Mouse (Mus musculus) heart, embryonic 12.5 days (tissue): ENCODE data around the gene Hyal3. TPM values are rescaled to one million over a fixed set of nuclear protein-coding genes. Genes with fewer than 3 reads are reported as not detected.

Source experiments
- ATAC-seq: fragments of 200-750 bp; cut with Nextera tagmentation; 2 replicates; pipeline ENCODE4 v1.8.0; 2017; ENCODE audit warnings: moderate TSS enrichment, moderate library complexity; ENCODE audit not compliant: insufficient number of reproducible peaks, low FRiP score
- H3K27ac ChIP-seq: fragments of 300-500 bp; sonication (generic); 2 replicates; pipeline ENCODE4 v1.5.1; 2016; ENCODE audit warnings: mild to moderate bottlenecking, moderate library complexity; ENCODE audit not compliant: poor library complexity, severe bottlenecking
- H3K27me3 ChIP-seq: fragments of 300-500 bp; sonication (generic); replicated peaks from 2 replicates; pipeline ENCODE4 v1.6.1; 2016; ENCODE audit warnings: mild to moderate bottlenecking, moderate library complexity
- H3K36me3 ChIP-seq: fragments of 300-500 bp; sonication (generic); 2 replicates; pipeline ENCODE4 v1.6.1; 2016; ENCODE audit warnings: mild to moderate bottlenecking, moderate library complexity
- H3K4me1 ChIP-seq: fragments of 300-500 bp; sonication (generic); replicated peaks from 2 replicates; pipeline ENCODE4 v1.6.1; 2016; ENCODE audit warnings: mild to moderate bottlenecking
- H3K4me2 ChIP-seq: fragments of 300-500 bp; sonication (generic); 2 replicates; pipeline ENCODE4 v1.6.1; 2016; ENCODE audit warnings: mild to moderate bottlenecking, moderate library complexity
- H3K4me3 ChIP-seq: fragments of 300-500 bp; sonication (generic); 2 replicates; pipeline ENCODE4 v1.5.1; 2016; ENCODE audit warnings: mild to moderate bottlenecking
- H3K9ac ChIP-seq: fragments of 300-500 bp; sonication (generic); 2 replicates; pipeline ENCODE4 v1.6.1; 2016; ENCODE audit warnings: mild to moderate bottlenecking, moderate library complexity
- H3K9me3 ChIP-seq: fragments of 300-500 bp; sonication (generic); replicated peaks from 2 replicates; pipeline ENCODE4 v1.6.1; 2016; ENCODE audit warnings: mild to moderate bottlenecking, moderate library complexity
- WGBS: fragments of 180-500 bp; shearing (Covaris S2); methylation state at CpG from one replicate; pipeline ENCODE4 v1.1.7; 2016; 5-methylcytosine and 5-hydroxymethylcytosine counted together
- polyA plus RNA-seq: library from polyadenylated mRNA; unstranded; fragments of >200 nt; fragmentation: Nextera tagmentation; extraction: Ambion mirVana; gene quantifications from 2 replicates; pipeline ENCODE4 v1.2.1, GENCODE M21; 2016

The Hyal3 gene
- polyA plus RNA-seq, 1 experiment from 2014 or later: 0.64 TPM

DNA sequence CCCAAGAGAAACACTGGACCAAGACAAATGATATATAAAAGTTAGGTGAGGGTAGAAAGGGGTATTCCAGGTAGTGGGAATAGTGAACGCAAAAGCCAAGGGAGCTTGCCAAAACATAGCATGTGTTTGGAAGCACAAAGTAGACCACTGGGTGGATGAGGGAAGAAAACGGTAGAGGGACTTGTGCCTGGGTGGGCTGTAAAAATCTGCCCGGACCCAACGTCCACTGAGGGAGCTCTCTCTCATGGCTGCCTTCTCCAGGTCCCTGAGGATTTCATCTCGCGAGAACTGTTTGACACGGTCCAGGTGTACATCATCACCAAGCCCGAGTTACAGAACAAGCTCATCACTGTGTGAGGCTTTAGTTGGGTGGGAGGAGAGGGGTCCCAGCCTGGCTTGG lies 37.9 kb upstream of the Hyal3 start:
- Histone ChIP-seq H3K4me3 (peak overlapping the region; percentile 74), H3K9me3 (no peaks in the 10 kb centered on the region), H3K4me1 (peaks cover 29% of the 10 kb centered on the region), H3K9ac (peak overlapping the region; percentile 86), H3K36me3 (peaks cover 45% of the 10 kb centered on the region), H3K27me3 (0 out of 2 replicates have a peak, but pooled peaks cover under 1% of the 10 kb centered on the region), H3K4me2 (peak overlapping the region; percentile 93), H3K27ac (no peak overlapping the region)
- no peak for ATAC-seq
- WGBS: 44% methylated on average over 8 of the region's 8 CpGs

DNA sequence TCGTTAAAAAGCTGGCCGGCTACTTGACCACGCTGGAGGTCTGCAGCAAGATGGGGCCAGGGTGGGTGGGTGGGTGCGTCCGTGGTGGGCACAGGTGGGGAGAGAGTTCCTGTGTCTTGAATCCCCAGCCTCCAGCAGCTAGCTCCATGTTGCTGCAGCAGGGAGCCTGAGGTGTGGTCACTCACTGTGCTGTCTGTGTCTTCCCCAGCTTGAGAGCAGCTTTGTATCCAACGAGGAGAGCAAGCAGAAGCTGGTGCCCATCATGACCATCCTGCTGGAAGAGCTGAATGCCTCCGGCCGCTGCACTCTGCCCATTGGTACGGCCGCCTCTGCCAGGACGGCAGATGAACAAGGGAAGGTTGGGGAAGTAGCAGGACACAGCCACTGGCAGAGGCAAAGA lies 37.3 kb upstream of the Hyal3 start:
- Histone ChIP-seq H3K36me3 (peaks cover 39% of the 10 kb centered on the region), H3K4me3 (peak overlapping the region; percentile 74; the same call in 1 of the 2 replicates), H3K9ac (no peak overlapping the region), H3K4me2 (peak overlapping the region; percentile 93), H3K27ac (no peak overlapping the region), H3K4me1 (peaks cover 29% of the 10 kb centered on the region), H3K9me3 (no peaks in the 10 kb centered on the region), H3K27me3 (peaks cover 6% of the 10 kb centered on the region)
- no peak for ATAC-seq
- WGBS: 84% methylated on average over 11 of the region's 11 CpGs

DNA sequence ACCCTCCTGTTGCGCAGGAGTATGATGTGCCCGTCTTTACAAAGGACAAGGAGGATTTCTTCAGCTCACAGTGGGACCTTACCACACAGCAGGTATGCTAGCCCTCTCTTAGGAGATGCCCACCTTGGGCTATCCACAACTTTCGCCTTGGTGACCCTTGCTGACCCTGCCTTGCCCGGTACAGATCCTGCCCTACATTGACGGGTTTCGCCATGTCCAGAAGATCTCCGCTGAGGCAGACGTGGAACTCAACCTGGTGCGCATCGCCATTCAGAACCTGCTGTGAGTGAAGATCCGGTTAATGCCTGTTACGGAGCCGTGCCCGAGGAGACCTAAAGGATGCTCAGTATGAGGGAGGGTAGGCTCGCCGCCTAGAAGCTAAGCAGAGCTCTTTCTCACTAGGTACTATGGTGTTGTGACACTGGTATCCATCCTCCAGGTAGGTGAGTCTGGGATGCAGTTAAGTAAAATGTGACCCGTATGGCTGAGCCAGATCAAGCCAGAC lies 36.4 kb upstream of the Hyal3 start:
- 94% methylated on average over 17 of the region's 17 CpGs for WGBS

DNA sequence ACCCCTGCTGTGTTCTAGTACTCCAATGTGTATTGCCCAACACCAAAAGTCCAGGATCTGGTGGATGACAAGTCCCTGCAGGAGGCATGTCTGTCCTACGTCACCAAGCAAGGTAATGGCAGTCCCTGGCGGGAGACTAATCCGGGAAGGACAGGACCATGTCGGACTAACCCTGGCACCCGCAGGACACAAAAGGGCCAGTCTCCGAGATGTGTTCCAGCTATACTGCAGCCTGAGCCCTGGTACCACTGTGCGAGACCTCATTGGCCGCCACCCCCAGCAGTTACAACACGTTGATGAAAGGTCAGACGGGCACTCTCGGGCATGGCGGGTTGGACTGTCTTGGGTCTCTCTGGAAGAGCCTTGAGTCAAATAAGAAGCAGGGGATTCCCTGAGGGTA lies 35.9 kb upstream of the Hyal3 start:
- Histone ChIP-seq H3K9me3 (no peaks in the 10 kb centered on the region), H3K36me3 (peaks cover 25% of the 10 kb centered on the region), H3K9ac (no peak overlapping the region), H3K27ac (no peak overlapping the region), H3K4me2 (no peak overlapping the region), H3K4me3 (no peak overlapping the region), H3K4me1 (peaks cover 29% of the 10 kb centered on the region), H3K27me3 (peaks cover 20% of the 10 kb centered on the region)
- no peak for ATAC-seq
- WGBS: 90% methylated on average over 12 of the region's 12 CpGs

More for the DNA sequence above, 36.4 kb upstream of the Hyal3 start:
- peaks cover 30% of the 10 kb centered on the region for H3K36me3 ChIP-seq
- no peak overlapping the region for H3K9ac ChIP-seq
- H3K4me1 ChIP-seq: peaks cover 29% of the 10 kb centered on the region
- H3K27ac ChIP-seq: no peak overlapping the region
- no peak overlapping the region for H3K4me2 ChIP-seq
- peaks cover 16% of the 10 kb centered on the region for H3K27me3 ChIP-seq
- H3K9me3 ChIP-seq: no peaks in the 10 kb centered on the region
- ATAC-seq: no peak
- H3K4me3 ChIP-seq: no peak overlapping the region

DNA sequence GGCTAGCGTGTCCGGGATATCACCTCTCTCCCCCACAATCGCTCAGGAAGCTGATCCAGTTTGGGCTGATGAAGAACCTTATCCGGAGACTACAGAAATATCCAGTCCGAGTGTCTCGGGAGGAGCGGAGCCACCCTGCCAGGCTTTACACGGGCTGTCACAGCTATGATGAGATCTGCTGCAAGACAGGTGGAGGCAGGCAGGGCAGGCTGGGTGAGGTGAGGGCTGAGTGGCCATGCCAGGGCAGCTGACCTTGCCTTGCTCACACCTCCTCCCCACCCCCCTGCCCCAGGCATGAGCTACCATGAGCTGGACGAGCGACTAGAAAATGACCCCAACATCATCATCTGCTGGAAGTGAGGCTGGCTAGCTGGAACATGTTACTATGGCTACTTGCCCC lies 35.4 kb upstream of the Hyal3 start:
- peaks cover 29% of the 10 kb centered on the region for H3K4me1 ChIP-seq
- H3K27me3 ChIP-seq: peaks cover 25% of the 10 kb centered on the region
- ATAC-seq: no peak
- peaks cover 21% of the 10 kb centered on the region for H3K36me3 ChIP-seq
- H3K9ac ChIP-seq: no peak overlapping the region
- H3K4me2 ChIP-seq: no peak overlapping the region
- no peaks in the 10 kb centered on the region for H3K9me3 ChIP-seq
- 86% methylated on average over 10 of the region's 10 CpGs for WGBS
- H3K4me3 ChIP-seq: no peak overlapping the region
- no peak overlapping the region for H3K27ac ChIP-seq

DNA sequence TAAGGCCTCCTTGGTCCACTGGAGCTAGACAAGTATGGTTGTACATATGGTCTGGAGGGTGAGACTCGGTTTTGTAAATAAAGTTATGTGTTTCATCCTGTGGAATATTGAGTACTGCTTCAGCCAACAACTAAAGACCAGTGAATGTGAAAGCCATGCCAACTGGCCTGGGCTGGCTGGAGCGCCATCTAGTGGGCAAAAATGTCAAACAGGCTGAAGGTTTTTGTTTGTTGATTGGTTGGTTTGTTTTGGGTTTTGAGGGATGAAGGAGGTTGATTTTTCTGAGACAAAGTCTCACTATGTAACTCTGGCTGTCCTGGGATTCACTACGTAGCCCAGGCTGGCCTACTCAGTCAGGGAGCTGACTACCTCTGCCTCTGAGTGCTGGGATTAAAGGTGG lies 35.0 kb upstream of the Hyal3 start:
- no peak overlapping the region for H3K27ac ChIP-seq
- H3K4me2 ChIP-seq: no peak overlapping the region
- no peak for ATAC-seq
- no peaks in the 10 kb centered on the region for H3K9me3 ChIP-seq
- 11% methylated on average over 3 of the region's 3 CpGs for WGBS
- peaks cover 29% of the 10 kb centered on the region for H3K27me3 ChIP-seq
- no peak overlapping the region for H3K4me3 ChIP-seq
- no peak overlapping the region for H3K9ac ChIP-seq
- peaks cover 21% of the 10 kb centered on the region for H3K36me3 ChIP-seq
- H3K4me1 ChIP-seq: peaks cover 30% of the 10 kb centered on the region

DNA sequence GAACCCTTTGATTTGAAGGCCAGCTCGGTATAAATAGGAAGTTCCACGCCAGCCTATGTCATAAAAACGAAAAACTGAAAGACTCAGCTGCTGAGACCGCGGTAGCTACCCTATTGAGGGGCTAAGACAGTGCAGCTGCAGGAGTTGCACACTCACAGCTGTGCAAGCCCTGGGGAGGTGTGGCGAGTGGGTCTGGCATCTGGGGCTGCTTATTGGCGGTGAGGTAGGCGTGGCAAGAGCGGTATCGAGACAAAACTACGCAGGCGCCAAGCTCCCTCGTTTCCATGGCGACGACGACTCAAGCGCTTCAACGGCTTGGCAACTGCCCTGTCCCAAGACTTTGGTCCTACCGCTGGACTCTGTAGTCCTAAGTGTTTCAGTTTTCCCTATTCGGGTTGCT lies 33.6 kb upstream of the Hyal3 start, which contains the start of gene Zmynd10:
TSS of gene Zmynd10 (plus strand) at position 273 of the 400 bp plus-strand sequence.
- WGBS: 5% methylated on average over 20 of the region's 20 CpGs
- Histone ChIP-seq H3K9ac (no peak within 1 kb of the TSS; the same call in 1 of the 2 replicates), H3K9me3 (no peaks in the 10 kb centered on the region), H3K4me1 (peaks cover 37% of the 10 kb centered on the region), H3K27me3 (peaks cover 31% of the 10 kb centered on the region), H3K36me3 (peaks cover 21% of the 10 kb centered on the region), H3K4me2 (peak within 1 kb of the TSS; percentile 49), H3K4me3 (peak within 1 kb of the TSS; percentile 2; the same call in 1 of the 2 replicates), H3K27ac (no peak within 1 kb of the TSS)
- peak; percentile 67 for ATAC-seq

DNA sequence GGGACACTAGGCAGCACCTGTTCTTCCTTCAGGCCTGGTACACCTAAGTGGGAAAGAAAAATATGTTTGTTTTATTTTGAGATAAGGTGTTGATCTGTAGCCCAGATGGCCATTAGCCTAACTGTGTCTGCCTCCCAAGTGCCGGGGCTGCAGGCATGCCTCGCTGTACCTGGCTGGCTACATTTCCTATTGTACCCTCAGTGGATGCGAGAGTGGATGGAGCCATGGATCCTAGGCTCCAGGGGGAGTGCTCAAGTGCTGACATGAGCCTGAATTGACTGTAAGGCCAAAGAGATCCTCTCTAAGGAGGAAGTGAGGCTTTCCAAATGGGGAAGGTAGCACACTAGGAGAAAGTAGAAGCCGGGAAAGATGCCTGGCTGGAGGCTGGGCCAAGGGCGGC lies 32.7 kb upstream of the Hyal3 start:
- H3K36me3 ChIP-seq: peaks cover 21% of the 10 kb centered on the region
- ATAC-seq: no peak
- H3K27ac ChIP-seq: no peak overlapping the region
- no peak overlapping the region for H3K9ac ChIP-seq
- WGBS: 75% methylated on average over 5 of the region's 5 CpGs
- H3K27me3 ChIP-seq: peaks cover 31% of the 10 kb centered on the region
- H3K9me3 ChIP-seq: no peaks in the 10 kb centered on the region
- H3K4me1 ChIP-seq: peaks cover 39% of the 10 kb centered on the region
- H3K4me3 ChIP-seq: no peak overlapping the region
- no peak overlapping the region for H3K4me2 ChIP-seq

DNA sequence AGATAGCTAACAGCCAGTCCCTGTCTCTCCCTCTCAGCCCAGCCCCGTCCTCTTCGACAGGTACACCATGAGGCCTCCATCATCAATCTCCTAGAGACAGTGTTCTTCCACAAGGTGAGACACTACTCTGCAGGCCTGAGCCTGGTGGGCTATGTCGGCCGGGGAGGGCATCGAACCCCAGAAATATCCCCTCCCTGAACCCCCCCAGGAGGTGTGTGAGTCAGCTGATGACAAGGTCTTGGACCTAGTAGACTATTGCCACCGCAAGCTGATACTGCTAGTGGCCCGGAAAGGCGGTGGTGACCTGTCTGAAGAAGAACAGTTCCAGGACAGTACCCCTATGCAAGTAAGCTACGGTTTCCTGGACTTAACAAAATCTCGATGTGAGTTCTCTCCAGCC lies 31.8 kb upstream of the Hyal3 start:
- H3K4me1 ChIP-seq: peaks cover 45% of the 10 kb centered on the region
- 85% methylated on average over 10 of the region's 10 CpGs for whole genome bisulfite sequencing

DNA sequence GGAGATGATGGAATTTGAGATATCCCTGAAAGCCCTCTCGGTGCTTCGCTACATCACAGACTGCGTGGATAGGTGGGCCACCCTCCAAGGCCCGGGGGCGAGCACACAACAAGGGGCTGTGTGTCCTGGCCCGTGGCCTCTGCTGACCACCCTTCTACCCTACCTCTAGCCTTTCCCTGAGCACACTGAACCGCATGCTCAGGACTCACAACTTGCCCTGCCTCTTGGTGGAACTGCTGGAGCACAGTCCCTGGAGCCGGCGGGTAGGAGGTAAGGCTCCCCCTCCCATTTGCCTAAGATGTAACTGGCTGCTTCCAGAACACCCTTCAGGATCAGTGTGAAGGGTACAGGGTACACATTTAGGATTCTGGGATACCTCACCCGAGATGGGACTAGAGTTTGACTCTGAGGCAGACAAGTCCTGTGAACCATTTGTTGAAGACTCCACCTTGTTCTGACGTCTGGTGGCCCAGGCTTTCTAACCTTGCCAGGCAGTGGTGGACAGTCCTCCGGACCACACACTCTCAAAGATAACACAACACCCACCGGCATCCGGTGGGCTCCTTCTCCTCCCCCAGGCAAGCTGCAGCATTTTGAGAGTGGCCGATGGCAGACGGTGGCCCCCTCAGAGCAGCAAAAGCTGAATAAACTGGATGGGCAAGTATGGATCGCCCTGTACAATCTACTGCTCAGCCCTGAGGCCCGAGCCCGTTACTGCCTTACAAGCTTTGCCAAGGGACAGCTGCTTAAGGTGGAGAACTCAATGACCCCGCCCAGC lies 31.1 kb upstream of the Hyal3 start:
- no peak overlapping the region for H3K9ac ChIP-seq
- H3K27ac ChIP-seq: no peak overlapping the region
- peaks cover 47% of the 10 kb centered on the region for H3K4me1 ChIP-seq
- H3K27me3 ChIP-seq: peaks cover 31% of the 10 kb centered on the region
- H3K36me3 ChIP-seq: peaks cover 9% of the 10 kb centered on the region
- no peak for ATAC-seq
- 79% methylated on average over 20 of the region's 20 CpGs for whole genome bisulfite sequencing
- no peaks in the 10 kb centered on the region for H3K9me3 ChIP-seq
- H3K4me3 ChIP-seq: no peak overlapping the region
- H3K4me2 ChIP-seq: no peak overlapping the region

More for the DNA sequence above, 31.8 kb upstream of the Hyal3 start:
- Histone ChIP-seq H3K27me3 (peaks cover 31% of the 10 kb centered on the region), H3K27ac (no peak overlapping the region), H3K4me3 (no peak overlapping the region), H3K9ac (no peak overlapping the region), H3K4me2 (no peak overlapping the region), H3K36me3 (peaks cover 16% of the 10 kb centered on the region), H3K9me3 (no peaks in the 10 kb centered on the region)
- ATAC-seq: no peak

DNA sequence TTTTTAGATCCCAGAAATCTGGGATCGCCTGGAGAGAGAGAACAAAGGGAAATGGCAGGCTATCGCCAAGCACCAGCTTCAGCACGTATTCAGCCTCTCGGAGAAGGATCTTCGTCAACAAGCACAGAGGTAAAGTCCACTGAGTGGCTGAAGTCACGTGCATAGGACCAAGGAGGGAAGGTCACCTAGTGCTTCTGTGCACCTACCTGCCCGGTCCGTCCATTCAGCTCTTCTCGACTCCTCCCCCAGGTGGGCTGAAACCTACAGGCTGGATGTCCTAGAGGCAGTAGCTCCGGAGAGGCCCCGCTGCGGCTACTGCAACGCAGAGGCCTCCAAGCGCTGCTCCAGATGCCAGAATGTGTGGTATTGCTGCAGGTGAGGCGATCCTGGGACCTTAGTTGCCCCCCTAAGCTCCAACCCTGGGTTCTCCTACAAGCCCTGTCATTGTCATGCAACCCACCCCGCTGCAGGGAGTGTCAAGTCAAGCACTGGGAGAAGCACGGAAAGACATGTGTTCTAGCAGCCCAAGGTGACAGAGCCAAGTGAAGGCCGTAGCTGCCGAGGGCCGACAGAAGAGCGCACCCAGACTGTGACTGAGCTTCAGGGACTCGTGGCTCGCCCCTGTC lies 30.0 kb upstream of the Hyal3 start:
- H3K27me3 ChIP-seq: peaks cover 31% of the 10 kb centered on the region
- no peak overlapping the region for H3K27ac ChIP-seq
- ATAC-seq: no peak
- H3K9ac ChIP-seq: peak overlapping the region; percentile 81; the same call in 1 of the 2 replicates
- H3K4me1 ChIP-seq: peaks cover 48% of the 10 kb centered on the region
- H3K4me2 ChIP-seq: peak overlapping the region; percentile 94
- no peaks in the 10 kb centered on the region for H3K36me3 ChIP-seq
- H3K4me3 ChIP-seq: peak overlapping the region; percentile 56
- WGBS: 32% methylated on average over 23 of the region's 23 CpGs
- no peaks in the 10 kb centered on the region for H3K9me3 ChIP-seq
